Mouse (Mus musculus): ENCODE measurements at regions not wholly inside any gene's neighbourhood (a gene's known extent, or its start where the extent isn't known, plus 50 kb on each side); places are given as distances from the start of the nearest gene placed in this dataset.

- DNase-seq (ENCODE audit: low read depth, low spot score) = peak; percentile 47
Measured at GRCm38 (mm10) chr10:21446641-21447040, 69.5 kb downstream of the Aldh8a1 start.

GRCm38 (mm10) chr10:21448132-21448531 is 71.0 kb downstream of the Aldh8a1 start:
- no peak for DNase-seq (ENCODE audit: low read depth, low spot score)

- no peak for DNase-seq (ENCODE audit: low read depth, low spot score)
Measured at GRCm38 (mm10) chr10:21448942-21449341, 71.9 kb downstream of the Aldh8a1 start.

GRCm38 (mm10) chr10:21452611-21453010 is 75.5 kb downstream of the Aldh8a1 start:
- DNase-seq (ENCODE audit: low read depth, low spot score) = no peak

GRCm38 (mm10) chr10:21453527-21453926 is 76.4 kb downstream of the Aldh8a1 start:
- no peak for DNase-seq (ENCODE audit: low read depth, low spot score)

DNA sequence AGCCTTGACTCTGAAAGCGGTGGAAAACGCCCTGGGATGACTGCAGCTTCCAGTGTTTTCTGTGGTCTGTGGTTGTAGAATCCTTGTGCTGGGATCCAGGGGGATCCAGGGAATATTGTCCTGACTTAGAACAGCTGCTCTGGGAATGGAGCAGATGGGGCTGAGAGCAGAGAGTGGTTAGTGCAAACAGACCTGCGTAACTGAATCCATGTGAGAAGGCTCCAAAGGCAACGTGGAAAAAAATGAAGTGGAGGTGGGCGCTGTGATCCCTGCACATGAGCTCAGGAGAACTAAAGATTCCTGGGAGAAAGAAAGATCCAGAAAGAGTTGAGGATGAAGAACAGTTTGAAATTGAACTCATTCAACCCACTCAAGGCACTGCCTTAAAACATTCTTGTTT is 77.1 kb downstream of the Aldh8a1 start:
- peak; percentile 65 for DNase-seq (ENCODE audit: low read depth, low spot score)

- DNase-seq (ENCODE audit: low read depth, low spot score) = no peak
Measured at GRCm38 (mm10) chr10:21454757-21455156, 77.7 kb downstream of the Aldh8a1 start.

DNA sequence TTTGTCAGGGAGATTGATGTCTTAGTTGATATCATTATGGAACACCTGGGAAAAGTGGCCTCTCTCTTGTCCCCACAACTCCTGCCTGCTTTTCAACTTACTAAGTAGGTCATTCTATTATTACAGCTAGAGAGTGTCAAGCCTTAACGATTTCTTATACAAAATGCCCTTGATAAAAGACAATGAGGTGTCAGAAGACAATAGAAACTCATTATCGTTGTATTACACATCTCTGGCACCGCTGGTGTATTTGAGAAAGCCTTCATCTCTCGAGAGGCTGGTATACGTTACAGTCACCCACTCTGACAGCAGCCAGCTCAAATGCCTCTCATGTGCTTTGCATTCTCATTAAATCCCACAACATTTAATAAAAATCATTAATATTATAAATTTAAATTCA is 78.8 kb downstream of the Aldh8a1 start:
- DNase-seq (ENCODE audit: low read depth, low spot score) = no peak

- peak; percentile 44 for DNase-seq (ENCODE audit: low read depth, low spot score)
Measured at GRCm38 (mm10) chr10:21456359-21456758, 79.3 kb downstream of the Aldh8a1 start.

- DNase-seq (ENCODE audit: low read depth, low spot score) = peak; percentile 72
Measured at GRCm38 (mm10) chr10:21456991-21457390, 79.9 kb downstream of the Aldh8a1 start.

DNA sequence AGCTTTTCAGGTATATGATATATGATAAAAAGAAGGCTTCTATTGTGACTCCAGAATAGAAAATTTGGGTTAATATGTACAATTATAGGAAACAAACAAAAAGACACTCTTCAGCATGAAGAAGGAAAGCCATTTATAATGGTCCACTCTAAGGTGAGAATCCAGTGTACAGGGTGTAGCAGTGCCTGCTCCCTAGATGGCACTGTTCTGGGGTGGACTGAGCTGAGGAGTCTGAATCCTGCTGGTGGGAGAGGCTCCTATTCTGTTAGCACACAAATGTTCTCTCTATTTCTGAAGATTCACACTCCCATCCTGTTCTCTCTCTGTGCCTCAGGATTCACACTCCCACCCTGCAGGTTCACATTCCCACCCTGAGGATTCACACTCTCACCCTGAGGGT is 81.5 kb downstream of the Aldh8a1 start:
- DNase-seq (ENCODE audit: low read depth, low spot score) = no peak

DNA sequence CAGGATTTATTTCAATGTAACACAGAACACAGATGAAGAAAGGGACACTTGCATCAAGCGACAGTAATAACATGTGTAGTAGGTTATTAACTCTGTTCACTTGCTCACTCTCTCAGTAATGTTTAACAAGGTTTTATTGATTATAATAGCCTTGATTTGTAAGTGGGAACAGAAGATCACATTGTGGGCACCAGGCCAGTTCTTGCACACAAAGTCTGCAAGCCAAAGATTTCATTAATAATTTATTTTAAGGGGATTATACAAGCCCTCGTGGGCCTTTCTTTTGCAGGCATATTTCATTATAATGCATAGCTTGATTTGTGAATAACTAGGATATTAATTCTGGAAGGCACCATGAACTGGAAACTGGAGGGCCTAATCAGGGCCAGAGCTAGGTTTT is 83.0 kb downstream of the Aldh8a1 start:
- no peak for DNase-seq (ENCODE audit: low read depth, low spot score)

DNA sequence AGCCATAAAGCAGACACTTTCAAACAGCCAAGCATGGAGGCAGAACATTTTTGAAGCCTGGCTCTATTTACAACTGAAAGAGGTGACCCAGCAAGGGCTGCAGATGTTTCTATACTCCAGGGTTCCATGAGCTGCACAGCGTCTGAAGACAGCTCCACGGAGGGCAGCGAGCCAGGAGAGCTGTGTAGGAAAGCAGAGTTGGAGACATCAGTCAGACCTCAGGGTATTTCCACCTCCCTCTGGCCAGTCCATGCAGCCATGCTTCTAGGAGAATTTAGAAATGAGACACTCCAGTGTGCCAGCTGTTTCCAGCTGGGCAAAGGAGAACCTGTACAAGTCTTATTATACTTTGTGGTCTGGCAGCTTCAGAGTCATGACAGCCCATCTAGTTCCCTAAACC is 85.8 kb downstream of the Aldh8a1 start:
- DNase-seq (ENCODE audit: low read depth, low spot score) = no peak

DNA sequence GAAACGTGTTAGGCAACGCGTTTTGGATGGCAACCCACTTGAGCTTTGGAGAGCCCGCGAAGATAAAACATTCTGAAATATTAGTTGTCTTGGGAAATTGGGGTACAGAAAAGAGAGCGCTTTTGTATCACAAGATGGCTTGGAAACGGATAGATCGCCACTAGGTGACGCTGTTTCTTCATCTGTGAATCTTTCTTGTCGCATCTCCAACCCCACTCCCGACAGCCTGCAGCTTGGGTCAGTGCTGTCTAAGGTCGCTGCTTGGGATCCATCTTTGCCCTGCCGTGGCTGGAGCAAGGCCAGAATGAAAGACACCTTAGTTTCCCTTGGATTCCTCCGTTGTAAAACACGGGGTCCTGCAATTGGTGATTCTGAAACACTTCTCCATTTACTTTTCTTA is 88.3 kb downstream of the Aldh8a1 start:
- peak; percentile 96 for DNase-seq (ENCODE audit: low read depth, low spot score)

GRCm38 (mm10) chr10:21465806-21466377 is 88.8 kb downstream of the Aldh8a1 start:
- no peak for DNase-seq (ENCODE audit: low read depth, low spot score)

- no peak for DNase-seq (ENCODE audit: low read depth, low spot score)
Measured at GRCm38 (mm10) chr10:21467425-21468085, 90.5 kb downstream of the Aldh8a1 start.

GRCm38 (mm10) chr10:21468421-21468820 is 91.3 kb downstream of the Aldh8a1 start:
- DNase-seq (ENCODE audit: low read depth, low spot score) = no peak

GRCm38 (mm10) chr10:21469961-21470360 is 92.9 kb downstream of the Aldh8a1 start:
- no peak for DNase-seq (ENCODE audit: low read depth, low spot score)

- DNase-seq (ENCODE audit: low read depth, low spot score) = peak; percentile 67
Measured at GRCm38 (mm10) chr10:21470589-21470988, 93.5 kb downstream of the Aldh8a1 start.

DNA sequence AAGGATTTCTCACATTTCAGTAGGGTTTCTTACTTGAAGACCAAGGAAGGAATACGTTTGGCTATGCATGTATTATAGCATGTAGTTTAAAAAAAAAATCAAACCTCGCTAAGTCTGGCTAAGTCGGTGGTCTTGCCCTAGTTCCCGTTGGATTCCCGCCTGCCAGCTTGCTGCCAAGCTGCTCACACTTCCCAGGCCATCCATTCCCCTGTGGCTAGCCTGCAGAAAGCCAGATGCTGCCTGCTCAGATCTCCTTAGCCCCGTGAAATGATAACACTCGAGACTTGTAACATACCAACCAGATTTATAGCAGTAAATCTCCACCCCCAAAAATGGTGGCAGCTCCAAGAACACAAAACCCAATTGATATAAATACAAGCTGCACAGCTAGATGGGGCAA is 97.2 kb downstream of the Aldh8a1 start:
- DNase-seq (ENCODE audit: low read depth, low spot score) = peak; percentile 16

DNA sequence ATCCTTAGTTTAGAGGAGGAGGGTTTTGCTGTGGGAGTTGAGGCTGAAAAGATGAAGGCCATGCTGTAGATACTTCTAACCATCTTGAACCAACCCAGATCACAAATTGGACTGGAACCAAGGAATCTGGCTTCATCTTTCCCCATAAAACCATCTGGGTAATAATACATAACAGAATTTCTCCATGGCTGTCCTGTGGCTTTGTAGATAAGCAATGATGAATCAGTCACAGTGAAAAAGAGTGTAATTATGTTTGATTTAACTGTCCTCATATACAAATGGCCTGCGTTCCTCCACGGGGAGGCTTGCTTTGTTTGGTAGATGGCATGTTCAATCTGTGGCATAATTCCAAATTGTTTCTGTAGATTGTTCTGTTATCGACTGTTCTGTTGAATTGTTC is 100.9 kb downstream of the Aldh8a1 start:
- no peak for DNase-seq (ENCODE audit: low read depth, low spot score)

GRCm38 (mm10) chr10:21479403-21479802 is 102.3 kb downstream of the Aldh8a1 start:
- no peak for DNase-seq (ENCODE audit: low read depth, low spot score)

GRCm38 (mm10) chr10:21481255-21481654 is 104.2 kb downstream of the Aldh8a1 start:
- DNase-seq (ENCODE audit: low read depth, low spot score) = peak; percentile 44

- no peak for DNase-seq (ENCODE audit: low read depth, low spot score)
Measured at GRCm38 (mm10) chr10:21482055-21482454, 105.0 kb downstream of the Aldh8a1 start.
